Mouse (Mus musculus) G1E (cell line): Measurements from ENCODE around the gene Mfng. TPM values are rescaled to one million over a fixed set of nuclear protein-coding genes. Genes with fewer than 3 reads are reported as not detected.

Source experiments
- ATAC-seq: 2 replicates; pipeline ENCODE4 v1.8.0; 2016; ENCODE audit warnings: mild to moderate bottlenecking; ENCODE audit not compliant: insufficient number of reproducible peaks, poor library complexity, low FRiP score, severe bottlenecking; ENCODE audit errors: extremely low read depth
- DNase-seq: peaks from one replicate; pipeline ENCODE4 v3.0.0; 2012; ENCODE audit warnings: low spot score
- H3K27me3 ChIP-seq: 2 replicates; pipeline ENCODE4 v1.6.1; 2012; ENCODE audit warnings: mild to moderate bottlenecking, low read length, inconsistent platforms; ENCODE audit not compliant: insufficient read depth
- H3K36me3 ChIP-seq: replicated peaks from 2 replicates; pipeline ENCODE3; 2012; ENCODE audit warnings: mild to moderate bottlenecking, inconsistent platforms
- H3K4me1 ChIP-seq: 2 replicates; pipeline ENCODE4 v1.6.1; 2012; ENCODE audit warnings: low read depth, low read length, inconsistent platforms, mixed read lengths; ENCODE audit not compliant: insufficient read depth
- H3K4me3 ChIP-seq: 2 replicates; pipeline ENCODE4 v1.5.1; 2012; ENCODE audit warnings: low read depth, mild to moderate bottlenecking, inconsistent platforms, low read length, moderate library complexity, mixed read lengths
- H3K9me3 ChIP-seq: replicated peaks from 2 replicates; pipeline ENCODE4 v1.6.1; 2012; ENCODE audit warnings: inconsistent platforms
- CTCF ChIP-seq: IDR thresholded peaks from 2 replicates; pipeline ENCODE4 v1.5.1; 2012; ENCODE audit warnings: low read depth, low read length, inconsistent platforms, mixed read lengths
- GATA1 ChIP-seq: IDR thresholded peaks from 2 replicates; pipeline ENCODE4 v1.6.1; 2012; ENCODE audit warnings: borderline replicate concordance, low read length, inconsistent platforms, mixed read lengths
- GATA2 ChIP-seq: IDR thresholded peaks from 2 replicates; pipeline ENCODE4 v1.6.1; 2012; ENCODE audit warnings: low read depth, low read length, inconsistent platforms, borderline replicate concordance
- POLR2AphosphoS5 ChIP-seq: IDR thresholded peaks from 2 replicates; pipeline ENCODE4 v1.6.1; 2012; ENCODE audit warnings: low read depth, low read length, inconsistent platforms; ENCODE audit not compliant: insufficient replicate concordance
- TAL1 ChIP-seq: conservative IDR thresholded peaks from 2 replicates; pipeline ENCODE4 v1.6.1; 2012; ENCODE audit warnings: low read depth, low read length, inconsistent platforms, mixed read lengths
- polyA plus RNA-seq: library from polyadenylated mRNA; stranded (reverse); fragments of >175 nt; gene quantifications from 2 replicates; pipeline ENCODE4 v1.2.3, GENCODE M21; 2012
- total RNA-seq, 2 experiments: library from RNA; stranded (forward) in 1 of 2; stranded (reverse) in 1 of 2; fragments of 200-1000 nt in 1 of 2; fragments of >200 nt in 1 of 2; fragmentation: Nextera tagmentation in 1 of 2; gene quantifications; 2 replicates each; pipeline ENCODE4 v1.2.3; 2014 to 2017

Gene Mfng
- total and polyA plus RNA-seq, 3 experiments: not detected

DNA sequence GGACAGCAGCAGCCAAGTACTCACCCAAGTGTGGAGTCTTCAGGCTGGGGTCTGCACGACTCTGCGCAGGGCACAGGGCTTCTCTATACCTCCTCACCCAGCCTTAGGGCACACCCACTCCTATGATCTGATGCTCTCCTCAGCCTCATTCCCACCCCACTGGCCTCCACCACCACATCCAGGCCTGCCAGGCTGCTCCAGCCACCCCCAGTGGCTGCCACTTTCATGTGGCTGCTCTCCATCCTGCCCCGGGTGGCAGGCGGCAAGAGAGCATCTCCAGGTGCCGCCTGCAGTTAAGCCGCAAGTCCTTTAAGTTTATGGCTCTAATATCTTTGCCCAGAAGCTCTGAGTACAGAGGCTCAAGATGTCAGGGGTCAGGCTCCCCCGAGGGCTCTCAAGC lies 46.6 kb downstream of the Mfng start:
- no peaks in the 10 kb centered on the region for H3K27me3 ChIP-seq
- H3K36me3 ChIP-seq: no peaks in the 10 kb centered on the region
- H3K9me3 ChIP-seq: no peaks in the 10 kb centered on the region
- no peaks in the 10 kb centered on the region for H3K4me1 ChIP-seq
- no peak overlapping the region for H3K4me3 ChIP-seq
- TF ChIP-seq TAL1: no peak
- no peak for TF ChIP-seq GATA2
- no peak for TF ChIP-seq CTCF
- TF ChIP-seq POLR2AphosphoS5: no peak
- no peak for TF ChIP-seq GATA1
- no peak for DNase-seq
- ATAC-seq: no peak

DNA sequence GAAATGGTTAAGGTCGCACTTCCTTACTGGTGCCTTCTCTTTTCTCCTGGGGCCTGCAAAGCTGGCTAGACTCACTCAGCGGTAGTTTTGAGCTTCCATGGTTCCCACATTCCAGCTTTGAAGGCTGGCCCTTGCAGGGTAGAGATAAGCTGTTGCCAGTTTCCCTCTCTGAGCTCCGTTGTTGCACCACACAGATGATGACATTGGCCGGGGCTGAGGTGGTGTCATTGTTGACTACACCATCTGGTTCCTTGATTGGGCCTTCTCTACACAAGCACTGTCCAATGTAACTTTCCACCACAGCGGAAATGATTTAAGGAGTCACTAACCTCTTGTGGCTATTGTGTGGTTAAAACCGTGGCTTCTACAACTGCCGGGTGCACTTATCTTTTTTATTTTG lies 52.7 kb downstream of the Mfng start:
- Histone ChIP-seq H3K36me3 (no peaks in the 10 kb centered on the region), H3K27me3 (no peaks in the 10 kb centered on the region; the same call in 1 of the 2 replicates), H3K9me3 (no peaks in the 10 kb centered on the region), H3K4me1 (no peaks in the 10 kb centered on the region), H3K4me3 (no peak overlapping the region)
- DNase-seq (no peak), ATAC-seq (no peak)
- no peak for TF ChIP-seq GATA2
- no peak for TF ChIP-seq POLR2AphosphoS5
- TF ChIP-seq GATA1: no peak
- no peak for TF ChIP-seq CTCF
- TF ChIP-seq TAL1: no peak

DNA sequence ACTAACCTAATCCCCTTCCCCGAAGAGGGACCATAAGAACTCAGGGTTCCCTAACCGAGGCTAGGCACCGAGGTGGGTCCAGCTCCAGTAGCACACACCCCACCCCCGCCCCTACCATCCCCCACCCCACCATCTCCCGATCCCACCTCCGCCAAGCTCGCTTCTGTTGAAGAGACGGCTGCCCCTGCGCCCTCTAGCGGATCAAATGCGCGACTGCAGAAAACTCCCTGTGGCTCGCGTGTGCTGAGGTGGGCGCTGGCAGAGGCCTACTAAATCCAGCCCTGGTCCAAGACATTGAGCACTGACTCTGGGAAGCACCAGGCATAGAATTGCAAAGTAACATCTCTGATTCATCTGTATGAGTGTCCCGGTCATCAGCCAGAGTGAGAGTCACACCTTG lies 53.2 kb downstream of the Mfng start:
- ATAC-seq (no peak), DNase-seq (no peak)
- Histone ChIP-seq H3K4me3 (no peak overlapping the region), H3K36me3 (no peaks in the 10 kb centered on the region), H3K9me3 (no peaks in the 10 kb centered on the region), H3K27me3 (peaks cover 1% of the 10 kb centered on the region; the same call in 1 of the 2 replicates), H3K4me1 (no peaks in the 10 kb centered on the region)
- TF ChIP-seq POLR2AphosphoS5 (no peak), CTCF (0 out of 2 replicates have a peak, but pooled peaks have one; percentile 28)

DNA sequence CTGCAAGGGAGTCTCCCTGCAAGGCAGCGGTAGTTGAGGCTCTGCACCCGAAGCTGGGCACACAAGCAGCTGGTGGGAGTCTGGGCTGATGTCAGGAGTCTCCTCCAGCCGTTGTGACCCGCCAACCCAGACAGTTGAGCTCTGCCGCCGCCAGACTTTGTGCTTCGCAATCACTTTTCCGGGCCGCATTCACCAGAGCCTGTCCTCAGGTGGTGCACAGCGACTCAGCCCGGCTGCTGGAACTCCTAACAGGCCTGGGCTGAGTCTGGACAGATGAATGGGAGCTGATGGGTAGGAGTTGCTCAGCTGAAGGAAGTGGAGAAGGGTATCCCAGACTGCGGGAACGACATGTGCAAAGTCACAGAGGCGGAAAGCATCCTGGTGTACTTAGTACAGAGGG lies 53.9 kb downstream of the Mfng start:
- no peaks in the 10 kb centered on the region for H3K36me3 ChIP-seq
- no peak overlapping the region for H3K4me3 ChIP-seq
- no peaks in the 10 kb centered on the region for H3K4me1 ChIP-seq
- no peak for TF ChIP-seq CTCF
- TF ChIP-seq POLR2AphosphoS5: no peak
- TF ChIP-seq GATA1: no peak
- TF ChIP-seq GATA2: no peak
- H3K9me3 ChIP-seq: no peaks in the 10 kb centered on the region
- no peak for DNase-seq
- H3K27me3 ChIP-seq: peaks cover 2% of the 10 kb centered on the region; the same call in 1 of the 2 replicates
- ATAC-seq: no peak

DNA sequence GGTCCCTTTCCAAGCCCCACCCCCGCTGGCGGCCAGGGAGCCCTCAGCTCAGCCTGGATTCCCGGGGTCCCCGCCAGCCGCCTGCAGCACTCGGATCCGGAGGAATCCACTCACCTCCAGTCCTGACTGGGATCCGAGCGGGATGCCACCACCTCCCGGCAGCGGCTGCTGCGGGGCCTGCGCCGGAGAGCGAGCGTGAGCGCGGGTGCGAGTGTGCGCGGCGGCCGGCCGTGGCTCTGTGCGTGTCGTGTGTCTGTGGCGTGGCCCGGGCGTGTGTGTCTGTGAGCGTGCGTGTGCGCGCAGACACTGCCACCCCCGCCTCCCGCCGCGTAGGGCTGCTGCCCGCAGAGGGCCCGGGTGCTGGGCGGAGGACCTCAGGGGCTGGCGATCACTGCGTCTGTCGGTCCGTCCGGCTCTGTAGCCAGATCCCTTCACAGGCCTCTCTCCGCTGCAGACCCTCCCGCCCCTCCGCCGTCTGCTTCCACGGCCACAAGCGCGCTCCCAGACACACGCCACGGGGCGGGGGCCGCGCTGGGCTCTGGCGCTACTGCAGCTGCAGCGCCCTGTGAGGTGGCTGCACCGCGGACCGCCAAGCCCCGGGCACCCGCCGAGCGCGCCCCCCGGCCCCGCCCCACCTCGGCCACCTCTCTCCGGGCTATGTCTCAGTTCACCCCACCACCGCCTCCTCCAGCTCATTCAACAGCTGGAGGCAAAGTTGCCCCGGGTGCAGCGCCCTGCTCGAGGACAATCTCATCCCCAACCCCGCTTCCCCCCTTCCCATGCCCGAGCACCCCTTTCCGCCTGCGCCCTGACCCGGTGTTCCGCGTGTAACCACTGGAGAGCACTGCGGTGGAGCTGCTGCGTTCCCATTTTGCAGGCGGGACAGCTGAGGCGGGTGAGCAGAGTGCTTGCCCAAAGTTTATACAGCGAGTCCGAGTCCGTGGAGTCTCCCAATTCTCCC lies 54.7 kb downstream of the Mfng start, which contains the start of gene Elfn2:
Elfn2 (minus strand) TSS at position 482 of the 961 bp plus-strand sequence.
- no peaks in the 10 kb centered on the region for H3K4me1 ChIP-seq

DNA sequence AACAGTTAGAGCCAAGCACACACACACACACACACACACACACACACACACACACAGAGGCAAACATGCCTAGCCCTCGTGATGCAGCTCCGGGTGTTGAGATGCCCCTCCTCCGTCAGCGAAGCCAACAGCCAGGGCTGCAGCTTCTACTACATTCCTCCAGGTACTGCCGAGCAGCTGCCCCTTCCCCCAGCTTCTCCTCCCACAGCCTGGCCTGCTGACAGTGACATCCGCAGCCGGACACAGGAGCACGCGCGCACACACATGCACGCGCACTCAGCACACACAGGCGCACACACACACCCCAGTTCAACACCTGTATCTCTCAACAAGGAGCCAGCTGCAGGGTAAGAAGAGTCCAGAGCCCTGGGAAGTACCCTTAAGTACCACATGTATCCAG lies 56.3 kb downstream of the Mfng start:
- ATAC-seq (no peak), DNase-seq (no peak)
- no peaks in the 10 kb centered on the region for H3K9me3 ChIP-seq

More for the DNA sequence above, 54.7 kb downstream of the Mfng start, which contains the start of gene Elfn2:
- TF ChIP-seq POLR2AphosphoS5 (no peak), GATA1 (no peak)
- Histone ChIP-seq H3K4me3 (no peak within 1 kb of the TSS), H3K9me3 (no peaks in the 10 kb centered on the region), H3K36me3 (no peaks in the 10 kb centered on the region), H3K27me3 (peaks cover 10% of the 10 kb centered on the region; the same call in 1 of the 2 replicates)
- DNase-seq: no peak
- no peak for ATAC-seq

More for the DNA sequence above, 56.3 kb downstream of the Mfng start:
- TF ChIP-seq POLR2AphosphoS5: no peak
- TF ChIP-seq CTCF: no peak
- no peak for TF ChIP-seq GATA1
- no peak for TF ChIP-seq TAL1
- TF ChIP-seq GATA2: no peak
- Histone ChIP-seq H3K4me3 (no peak overlapping the region), H3K4me1 (no peaks in the 10 kb centered on the region), H3K36me3 (no peaks in the 10 kb centered on the region), H3K27me3 (peaks cover 18% of the 10 kb centered on the region; the same call in 1 of the 2 replicates)
